Mouse (Mus musculus) small intestine, adult 2 months (tissue): ENCODE results near the gene Rack1.

Experiments
- CTCF ChIP-seq: fragments of 200-500 bp; IDR thresholded peaks from 2 replicates; pipeline ENCODE4 v1.5.1; 2012; ENCODE audit warnings: low read depth, mild to moderate bottlenecking, control low read depth, inconsistent platforms, low read length, moderate library complexity, mixed read lengths; ENCODE audit not compliant: insufficient replicate concordance, insufficient read length; ENCODE audit errors: extremely low read depth
- POLR2A ChIP-seq: fragments of 200-500 bp; IDR thresholded peaks from 2 replicates; pipeline ENCODE4 v1.6.1; 2012; ENCODE audit warnings: low read depth, mild to moderate bottlenecking, control low read depth, inconsistent platforms, low read length, moderate library complexity

DNA sequence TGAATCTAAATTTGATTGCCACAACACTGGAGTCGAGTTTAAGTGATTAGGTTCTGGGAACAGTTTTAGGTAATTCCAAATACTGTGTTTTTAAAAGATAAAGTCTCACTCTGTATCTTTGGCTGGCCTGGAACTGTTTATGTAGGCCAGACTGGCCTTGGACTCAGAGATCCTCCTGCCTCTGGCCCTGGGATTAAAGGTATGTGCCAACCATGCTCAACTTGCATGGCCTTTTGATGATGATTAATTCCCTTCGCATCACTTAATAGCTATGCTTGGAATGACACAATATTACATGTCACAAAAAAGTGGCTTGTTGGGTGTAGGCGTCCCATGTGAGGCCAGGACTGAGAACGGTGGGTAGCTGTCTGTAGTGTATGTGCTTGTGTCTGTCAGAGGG, 52.1 kb downstream of the Rack1 start:
- TF ChIP-seq CTCF = no peak
- TF ChIP-seq POLR2A = no peak
